Mouse (Mus musculus) ES-Bruce4 (cell line): ENCODE data around the gene Mrtfb. TPM values are rescaled to one million over a fixed set of nuclear protein-coding genes. Genes with fewer than 3 reads are reported as not detected.

Experiments
- H3K27ac ChIP-seq: 2 replicates; pipeline ENCODE4 v1.5.1; 2012; ENCODE audit warnings: low read length, inconsistent platforms; ENCODE audit not compliant: insufficient read depth
- H3K27me3 ChIP-seq: 2 replicates; pipeline ENCODE4 v1.6.1; 2012; ENCODE audit warnings: mild to moderate bottlenecking, low read length, inconsistent platforms; ENCODE audit not compliant: control insufficient read depth, poor library complexity, insufficient read depth, severe bottlenecking
- H3K36me3 ChIP-seq: 2 replicates; pipeline ENCODE4 v1.6.1; 2012; ENCODE audit warnings: inconsistent platforms, mild to moderate bottlenecking, low read length, moderate library complexity; ENCODE audit not compliant: control insufficient read depth, poor library complexity, insufficient read depth, severe bottlenecking
- H3K4me1 ChIP-seq: one replicate; pipeline ENCODE4 v1.8.1; 2011; ENCODE audit warnings: low read length; ENCODE audit not compliant: control insufficient read depth, insufficient read depth
- H3K4me3 ChIP-seq: 2 replicates; pipeline ENCODE4 v1.5.1; 2011; ENCODE audit warnings: low read depth, mild to moderate bottlenecking, low read length
- H3K9ac ChIP-seq: 2 replicates; pipeline ENCODE4 v1.6.1; 2012; ENCODE audit warnings: low read depth, mild to moderate bottlenecking, inconsistent platforms; ENCODE audit not compliant: poor library complexity, severe bottlenecking
- H3K9me3 ChIP-seq: replicated peaks from 2 replicates; pipeline ENCODE4 v1.6.1; 2012; ENCODE audit warnings: mild to moderate bottlenecking, low read length, inconsistent platforms; ENCODE audit not compliant: control insufficient read depth, poor library complexity, insufficient read depth, severe bottlenecking
- CTCF ChIP-seq: IDR thresholded peaks from one replicate; pipeline ENCODE4 v1.8.1; 2011; ENCODE audit warnings: low read depth, low read length
- EP300 ChIP-seq: IDR thresholded peaks from 2 replicates; pipeline ENCODE4 v1.6.1; 2011; ENCODE audit warnings: low read depth, low read length; ENCODE audit not compliant: insufficient read depth
- POLR2A ChIP-seq: IDR thresholded peaks from one replicate; pipeline ENCODE4 v1.8.1; 2011; ENCODE audit warnings: low read length; ENCODE audit not compliant: insufficient read depth
- polyA plus RNA-seq: library from polyadenylated mRNA; stranded (reverse); fragments of >200 nt; gene quantifications from 2 replicates; pipeline ENCODE4 v1.2.4, GENCODE M21; 2011; ENCODE audit warnings: low read depth; ENCODE audit not compliant: missing spikeins, insufficient read depth, insufficient read length

Mrtfb gene
- polyA plus RNA-seq, 1 experiment = 20.7 TPM

DNA sequence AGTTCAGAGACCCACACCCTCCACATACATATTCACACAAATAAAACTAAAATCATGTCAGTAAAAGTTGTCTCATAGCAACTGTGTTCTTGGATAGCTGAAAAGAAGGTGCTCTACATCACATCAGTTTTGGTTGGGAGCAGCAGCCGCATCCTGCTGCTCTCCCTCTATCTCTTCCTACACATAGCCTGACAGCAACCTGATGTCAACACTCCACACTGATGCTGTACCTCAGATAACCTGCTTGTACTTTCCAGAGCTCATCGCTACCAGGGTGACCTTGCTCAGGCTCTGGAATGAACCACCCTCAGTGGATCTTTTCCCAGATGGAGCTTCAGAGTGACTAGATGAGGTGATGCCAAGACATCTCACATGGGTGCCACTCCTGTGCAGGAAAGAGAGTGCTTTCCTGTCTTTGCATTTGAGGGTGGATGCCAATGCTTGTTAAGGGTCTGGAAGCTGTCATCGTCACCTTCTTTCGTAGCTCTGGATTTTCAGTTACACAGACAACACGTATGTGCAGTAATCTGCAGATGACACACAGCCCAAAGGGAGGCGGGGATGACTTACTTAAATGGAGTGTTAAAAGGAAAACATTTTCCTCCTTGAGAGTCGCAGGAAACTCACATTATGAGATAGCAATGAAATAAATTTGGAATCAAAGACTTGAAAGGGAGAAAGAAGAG is 173.8 kb downstream of the Mrtfb start:
- no peaks in the 10 kb centered on the region for H3K36me3 ChIP-seq
- no peaks in the 10 kb centered on the region for H3K9me3 ChIP-seq
- H3K4me3 ChIP-seq = no peak overlapping the region
- TF ChIP-seq EP300 (no peak), POLR2A (no peak), CTCF (no peak)
- no peaks in the 10 kb centered on the region for H3K4me1 ChIP-seq
- H3K27me3 ChIP-seq = no peaks in the 10 kb centered on the region
- no peak overlapping the region for H3K27ac ChIP-seq
- no peak overlapping the region for H3K9ac ChIP-seq

DNA sequence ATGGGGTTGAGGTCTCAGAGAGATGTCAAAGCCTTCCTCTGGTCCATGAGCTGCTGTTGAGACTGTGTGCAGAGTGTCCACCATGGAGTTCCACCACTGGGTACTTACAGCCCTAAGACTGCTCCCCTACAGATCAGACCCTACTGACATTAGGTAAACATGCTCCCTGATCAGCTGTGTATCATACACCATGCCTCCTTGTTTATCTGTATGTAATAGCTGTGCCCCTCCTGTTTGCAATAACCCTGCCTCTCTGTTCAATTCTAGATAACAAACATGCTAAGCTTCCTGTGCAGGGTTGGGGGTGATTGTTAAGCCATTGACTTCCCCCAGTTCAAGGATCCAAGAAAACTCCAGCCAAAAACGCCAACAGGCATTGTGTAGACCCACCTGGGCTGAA is 174.7 kb downstream of the Mrtfb start:
- Histone ChIP-seq H3K9ac (no peak overlapping the region), H3K4me1 (no peaks in the 10 kb centered on the region), H3K36me3 (no peaks in the 10 kb centered on the region), H3K4me3 (no peak overlapping the region), H3K27ac (no peak overlapping the region), H3K9me3 (no peaks in the 10 kb centered on the region), H3K27me3 (no peaks in the 10 kb centered on the region)
- no peak for TF ChIP-seq EP300
- no peak for TF ChIP-seq CTCF
- TF ChIP-seq POLR2A = no peak

DNA sequence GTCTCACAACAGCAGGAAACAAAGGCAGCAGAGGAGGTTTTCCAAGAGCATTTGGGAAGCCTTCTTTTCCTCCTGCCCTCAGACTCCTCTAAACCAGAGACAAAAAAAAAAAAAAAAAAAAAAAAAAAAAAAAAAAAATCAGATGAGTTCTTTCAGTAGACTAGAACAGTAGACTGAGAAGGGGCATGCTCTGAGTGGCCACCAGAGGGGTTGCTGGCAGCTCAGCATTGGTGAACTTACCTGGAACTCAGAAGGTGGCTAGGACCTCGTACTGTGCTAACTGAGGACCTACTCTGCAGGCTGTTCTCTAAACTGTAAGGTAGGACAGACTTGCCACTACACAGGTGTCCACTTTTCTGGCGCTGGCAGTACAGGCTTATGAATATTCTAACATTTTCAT is 179.3 kb downstream of the Mrtfb start:
- Histone ChIP-seq H3K27me3 (no peaks in the 10 kb centered on the region), H3K36me3 (no peaks in the 10 kb centered on the region), H3K4me1 (no peaks in the 10 kb centered on the region), H3K4me3 (no peak overlapping the region), H3K27ac (no peak overlapping the region), H3K9me3 (no peaks in the 10 kb centered on the region), H3K9ac (no peak overlapping the region)
- TF ChIP-seq POLR2A (no peak), EP300 (no peak), CTCF (no peak)

DNA sequence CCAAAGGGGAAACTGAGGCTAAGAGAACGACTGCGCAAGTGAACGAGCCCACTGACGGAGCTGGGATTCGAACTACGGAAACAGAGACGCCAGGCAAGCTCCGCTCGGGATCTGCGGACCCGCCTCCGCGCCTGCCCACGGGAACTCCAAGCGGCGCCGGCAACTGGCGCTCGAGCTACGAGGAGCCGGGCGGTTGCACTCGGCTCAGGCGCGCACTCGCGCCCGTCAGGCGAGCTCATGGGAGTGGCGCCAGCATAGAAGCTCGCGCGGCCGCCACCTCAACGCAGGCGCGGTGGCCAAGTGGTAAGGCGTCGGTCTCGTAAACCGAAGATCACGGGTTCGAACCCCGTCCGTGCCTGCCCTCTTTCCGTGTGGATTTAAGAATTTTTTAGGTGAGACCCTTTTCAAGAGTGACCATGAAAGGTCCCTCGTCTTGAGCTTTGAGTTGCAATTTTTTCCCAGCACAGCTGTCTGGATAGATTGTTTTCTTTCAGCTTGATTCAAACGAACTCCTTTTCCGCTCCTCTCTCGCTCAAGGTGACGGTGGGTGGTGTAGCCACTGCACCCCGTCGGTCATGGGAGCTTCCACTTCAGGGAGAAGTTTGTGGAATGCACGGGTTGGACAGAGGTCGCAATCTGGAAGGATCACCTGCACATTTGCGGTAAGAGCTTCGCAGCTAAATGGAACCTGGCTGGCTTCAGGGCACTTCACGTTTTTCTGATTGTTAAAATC is 180.9 kb downstream of the Mrtfb start:
- H3K27ac ChIP-seq = no peak overlapping the region
- peak; percentile 50; the same call in 1 of the 2 replicates for TF ChIP-seq EP300
- no peak for TF ChIP-seq POLR2A

DNA sequence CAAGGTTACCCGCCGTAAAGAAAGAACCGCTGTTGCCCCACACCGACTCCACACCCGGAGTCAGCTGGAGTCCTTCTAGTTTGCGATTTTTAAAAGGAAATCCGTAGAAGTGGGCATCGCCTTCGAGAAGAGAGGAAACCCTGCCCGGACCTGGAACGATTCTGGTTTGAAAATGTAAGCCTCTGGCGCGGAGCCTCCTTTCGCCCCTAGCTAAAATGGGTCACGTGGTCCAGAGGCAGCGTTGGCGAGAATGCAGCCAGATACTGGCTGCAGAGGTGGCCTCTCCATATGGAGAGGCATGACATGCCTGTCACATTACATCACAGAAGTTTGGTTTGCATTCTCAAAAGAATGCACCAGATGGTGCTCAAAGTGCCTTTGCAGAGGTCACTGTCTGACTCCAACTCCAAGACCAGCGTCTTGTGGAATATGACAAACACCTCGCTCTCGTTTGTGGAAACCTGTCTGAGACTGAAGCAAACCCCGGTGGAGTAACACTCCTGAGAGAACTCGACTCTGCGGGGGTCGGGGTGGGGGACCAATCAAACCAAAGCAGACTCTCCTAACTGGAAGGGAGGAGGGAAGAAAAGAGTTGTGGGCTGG is 181.6 kb downstream of the Mrtfb start:
- no peak for TF ChIP-seq CTCF
- TF ChIP-seq POLR2A = no peak
- no peak for TF ChIP-seq EP300
- Histone ChIP-seq H3K9me3 (no peaks in the 10 kb centered on the region), H3K4me3 (peak overlapping the region; percentile 93), H3K9ac (peak overlapping the region; percentile 73), H3K36me3 (no peaks in the 10 kb centered on the region), H3K27ac (no peak overlapping the region), H3K27me3 (no peaks in the 10 kb centered on the region), H3K4me1 (no peaks in the 10 kb centered on the region)

More for the DNA sequence above, 180.9 kb downstream of the Mrtfb start:
- no peaks in the 10 kb centered on the region for H3K4me1 ChIP-seq
- peak overlapping the region; percentile 93 for H3K4me3 ChIP-seq
- no peaks in the 10 kb centered on the region for H3K9me3 ChIP-seq
- no peaks in the 10 kb centered on the region for H3K27me3 ChIP-seq
- peak overlapping the region; percentile 73 for H3K9ac ChIP-seq
- no peaks in the 10 kb centered on the region for H3K36me3 ChIP-seq

DNA sequence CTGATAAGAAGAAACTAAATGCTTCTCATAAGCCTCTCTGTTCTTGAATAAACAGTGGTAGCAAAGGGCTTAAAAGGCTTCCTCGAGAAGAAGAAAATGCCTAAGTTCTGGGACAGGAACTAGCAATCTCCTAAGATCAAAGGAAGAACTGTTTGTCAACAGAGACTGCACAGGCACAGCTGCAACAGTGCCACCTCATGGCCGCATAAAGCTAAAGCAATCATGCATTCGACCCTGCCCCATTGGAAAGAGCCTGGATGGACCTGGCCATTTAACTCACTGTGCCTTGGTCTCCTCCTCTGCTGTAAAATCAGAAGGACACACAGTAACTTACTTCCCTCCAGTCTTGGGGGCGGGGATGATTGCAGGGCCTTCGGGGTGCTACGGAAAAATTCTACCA is 184.2 kb downstream of the Mrtfb start:
- Histone ChIP-seq H3K9ac (no peak overlapping the region), H3K4me3 (no peak overlapping the region), H3K4me1 (no peaks in the 10 kb centered on the region), H3K36me3 (no peaks in the 10 kb centered on the region), H3K27me3 (no peaks in the 10 kb centered on the region), H3K27ac (no peak overlapping the region), H3K9me3 (no peaks in the 10 kb centered on the region)
- TF ChIP-seq POLR2A = no peak
- TF ChIP-seq CTCF = peak; percentile 96
- no peak for TF ChIP-seq EP300
